Mouse (Mus musculus): ENCODE results near the gene Btbd35f14.
"Not testable (repeated sequence)": the region's sequence is repeated elsewhere in the genome, so short reads cannot be mapped to it uniquely, and the experiment has no call there.

Btbd35f14 gene

DNA sequence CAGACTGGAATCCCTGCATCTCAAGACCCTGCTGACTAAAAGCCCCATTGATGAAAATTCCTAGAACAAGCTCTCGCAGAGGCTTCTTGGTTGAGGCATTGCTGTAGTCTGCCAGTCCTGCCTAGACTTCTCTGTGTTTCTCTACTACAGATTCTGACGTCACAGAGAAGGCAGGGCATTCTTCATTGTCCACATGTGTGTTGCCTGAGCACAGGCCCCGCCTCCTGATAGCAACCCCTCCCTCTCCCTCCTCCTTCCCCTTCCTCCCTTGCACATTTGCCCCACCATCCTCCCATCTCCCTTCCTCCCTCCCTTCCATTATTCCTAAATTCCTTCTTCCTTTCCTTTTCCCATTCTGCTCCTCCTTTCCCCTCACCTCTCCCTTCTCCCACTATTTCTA is at the start of gene Btbd35f14:
Btbd35f14 (minus strand) TSS at position 101 of the 400 bp plus-strand sequence.
- not testable (repeated sequence) for DNase-seq (ENCODE audit: low read depth, low spot score)

DNA sequence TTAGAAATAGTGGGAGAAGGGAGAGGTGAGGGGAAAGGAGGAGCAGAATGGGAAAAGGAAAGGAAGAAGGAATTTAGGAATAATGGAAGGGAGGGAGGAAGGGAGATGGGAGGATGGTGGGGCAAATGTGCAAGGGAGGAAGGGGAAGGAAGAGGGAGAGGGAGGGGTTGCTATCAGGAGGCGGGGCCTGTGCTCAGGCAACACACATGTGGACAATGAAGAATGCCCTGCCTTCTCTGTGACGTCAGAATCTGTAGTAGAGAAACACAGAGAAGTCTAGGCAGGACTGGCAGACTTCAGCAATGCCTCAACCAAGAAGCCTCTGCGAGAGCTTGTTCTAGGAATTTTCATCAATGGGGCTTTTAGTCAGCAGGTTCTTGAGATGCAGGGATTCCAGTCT is 45.3 kb downstream of the Btbd35f14 start, which contains the start of gene Btbd35f13:
Btbd35f13 (plus strand) TSS at position 301 of the 400 bp plus-strand sequence.
- not testable (repeated sequence) for DNase-seq (ENCODE audit: low read depth, low spot score)
